Mouse (Mus musculus) CH12.LX (cell line): ENCODE measurements around the gene Eef1akmt4.

Source experiments
- CTCF ChIP-seq, 2 experiments: IDR thresholded peaks in 1 of 2; conservative IDR thresholded peaks in 1 of 2; 2 replicates each; pipeline ENCODE4 v1.5.1; 2011 to 2012; ENCODE audit warnings: low read depth in 2 of 2, low read length in 2 of 2, improper control_type of control experiment in 1 of 2, inconsistent platforms in 1 of 2, mild to moderate bottlenecking in 1 of 2, moderate library complexity in 1 of 2
- NRF1 ChIP-seq: IDR thresholded peaks from 2 replicates; pipeline ENCODE4 v1.6.1; 2014; ENCODE audit warnings: low read depth, mild to moderate bottlenecking, inconsistent platforms, low read length, improper control_type of control experiment, moderate library complexity

DNA sequence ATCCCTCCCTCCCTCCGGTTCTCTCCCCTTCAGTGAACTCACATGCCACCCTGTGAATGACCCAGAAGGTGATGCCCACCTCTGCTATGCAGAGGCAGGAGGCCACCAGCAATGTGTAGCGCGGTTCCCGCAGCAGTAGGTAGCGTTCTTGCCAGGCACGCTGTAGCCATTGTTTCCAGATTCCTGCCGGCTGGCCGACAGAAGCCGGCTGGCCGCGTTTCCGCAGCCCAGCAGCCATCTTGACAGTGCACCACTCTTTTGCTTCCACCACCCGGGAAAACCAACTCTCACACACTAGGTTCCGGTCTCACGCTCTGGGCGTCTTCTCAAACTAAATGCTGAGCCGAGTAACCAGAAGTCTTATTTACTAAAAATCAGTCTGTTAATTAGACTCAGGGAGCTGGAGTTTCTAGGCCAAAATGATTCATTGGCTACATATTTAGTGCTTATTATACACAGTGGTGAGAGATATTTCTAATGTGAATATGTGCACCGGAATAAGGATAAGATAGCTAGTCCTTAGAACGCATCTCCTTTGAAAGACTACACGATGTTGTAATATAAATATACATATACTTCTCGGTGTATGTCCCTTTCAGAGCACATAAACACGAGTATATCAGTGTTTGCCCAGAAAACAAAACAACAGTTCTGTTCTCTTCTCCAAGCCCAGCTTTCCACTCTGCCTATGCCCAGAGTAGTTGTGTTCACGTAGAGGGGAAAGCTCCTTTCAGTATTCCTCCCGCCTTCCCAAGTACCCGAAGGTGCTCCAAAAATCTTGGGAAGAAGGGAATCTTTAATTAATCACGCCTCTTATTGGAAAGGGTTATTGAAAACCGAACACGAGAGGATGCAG is 664 bp upstream of the Eef1akmt4 start:
- TF ChIP-seq NRF1 (peak; percentile 69), CTCF (conservative IDR thresholded peaks at IDR 0.05 in 1 of 2, IDR thresholded peaks at IDR 0.05 in 1 of 2; ENCODE audit: low read depth in 2 of 2, low read length in 2 of 2) (no peak)
